In the genomic region with DNA sequence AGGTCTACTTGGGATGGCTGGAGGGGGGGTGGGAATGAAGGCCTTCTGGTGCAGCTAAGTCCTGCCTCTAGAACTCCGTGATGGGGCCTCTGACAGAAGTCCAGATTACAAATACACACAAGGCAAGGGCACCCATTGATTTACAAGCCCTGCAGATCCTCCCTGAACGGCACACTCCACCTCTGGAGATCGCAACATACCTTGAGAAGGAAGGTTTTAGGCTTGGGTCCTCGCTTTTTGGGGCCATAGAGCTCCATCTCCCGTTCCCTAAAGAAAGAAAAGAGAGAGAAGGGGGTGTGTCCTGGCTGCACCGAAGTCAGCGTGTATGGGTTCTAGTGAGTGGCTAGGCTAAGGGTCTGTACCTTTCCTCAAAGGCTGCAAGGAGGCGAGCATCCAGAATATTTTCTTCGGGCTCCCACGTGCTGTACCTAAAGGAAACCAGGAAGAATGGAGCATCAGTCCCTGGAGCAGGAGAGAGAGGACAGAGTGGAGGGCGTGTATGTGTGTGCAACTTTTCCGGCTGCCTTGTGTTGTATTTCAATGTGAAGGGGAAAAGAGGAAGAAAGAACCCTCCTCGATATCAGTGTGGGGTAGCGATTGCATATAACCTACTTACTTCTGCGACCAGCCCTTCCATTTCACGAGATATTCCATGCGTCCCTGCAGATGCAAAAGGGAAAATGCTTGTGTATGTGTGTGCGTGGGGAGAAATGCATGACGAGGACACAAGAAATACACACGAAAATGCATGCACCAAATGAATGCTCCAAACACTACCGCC, we compare ENCODE assay signal across 8 mouse cellular contexts. TPM values are rescaled to one million over a fixed set of nuclear protein-coding genes. Genes with fewer than 3 reads are reported as not detected.
DNase-seq lines count a peak whose midpoint lies in the region; ATAC-seq and TF ChIP-seq lines count a peak whose summit lies in the region.

No protein-coding gene starts in this region.

- H3K36me3 ChIP-seq in hindbrain, postnatal 0 days (ENCODE audit: insufficient read depth, low read length): peaks cover 10% of the 10 kb centered on the region; the same call in 1 of the 2 replicates
- peaks cover 8% of the 10 kb centered on the region for H3K36me3 ChIP-seq in midbrain, postnatal 0 days (ENCODE audit: insufficient read depth, low read length)

- peak overlapping the region; percentile 93 for H3K4me3 ChIP-seq in left cerebral cortex, adult 2 months
- peak overlapping the region; percentile 86 for H3K4me3 ChIP-seq in cortical plate, adult 2 months (ENCODE audit: insufficient read depth, low read length)
- peak overlapping the region; percentile 81 for H3K4me3 ChIP-seq in hindbrain, postnatal 0 days (ENCODE audit: low read length)
- peak overlapping the region; percentile 81 for H3K4me3 ChIP-seq in midbrain, postnatal 0 days (ENCODE audit: low read depth, low read length)

- TF ChIP-seq POLR2A in cortical plate, adult 2 months (IDR thresholded peaks at IDR 0.05; ENCODE audit: extremely low read depth, insufficient read depth, low read length): no peak

- H3K9ac ChIP-seq in hindbrain, postnatal 0 days (replicated peaks; ENCODE audit: low read length): peak overlapping the region; percentile 81
- H3K9ac ChIP-seq in midbrain, postnatal 0 days (replicated peaks; ENCODE audit: low read length, poor library complexity, severe bottlenecking): peak overlapping the region; percentile 88

- H3K9me3 ChIP-seq in hindbrain, postnatal 0 days (ENCODE audit: low read length): no peaks in the 10 kb centered on the region
- H3K9me3 ChIP-seq in midbrain, postnatal 0 days (ENCODE audit: low read length): no peaks in the 10 kb centered on the region

- DNase-seq in left cerebral cortex, adult 2 months (ENCODE audit: extremely low spot score in 1 of 2, low spot score in 2 of 2): no peak
- DNase-seq in left cerebral cortex, postnatal 4 days: no peak
- DNase-seq in hindbrain, postnatal 0 days (ENCODE audit: low spot score): no peak
- DNase-seq in midbrain, postnatal 0 days (ENCODE audit: low spot score): no peak
- no peak for DNase-seq in adipocyte (ENCODE audit: low spot score)
- DNase-seq in thymus, postnatal 36 days: no peak
- no peak for DNase-seq in gastrocnemius, postnatal 14 days

- 12% methylated on average over 21 of the region's 21 CpGs for WGBS in hindbrain, postnatal 0 days
- WGBS in midbrain, postnatal 0 days: 9% methylated on average over 21 of the region's 21 CpGs

- H3K27ac ChIP-seq in left cerebral cortex, adult 2 months: peak overlapping the region; percentile 95
- H3K27ac ChIP-seq in cortical plate, adult 2 months (ENCODE audit: insufficient read depth, low read length): no peak overlapping the region
- H3K27ac ChIP-seq in hindbrain, postnatal 0 days: peak overlapping the region; percentile 89
- peak overlapping the region; percentile 85 for H3K27ac ChIP-seq in midbrain, postnatal 0 days (ENCODE audit: low read depth, low read length)

- H3K4me1 ChIP-seq in cortical plate, adult 2 months (ENCODE audit: control insufficient read depth, insufficient read depth, low read length): no peaks in the 10 kb centered on the region; the same call in 1 of the 2 replicates
- peaks cover 13% of the 10 kb centered on the region for H3K4me1 ChIP-seq in hindbrain, postnatal 0 days (ENCODE audit: insufficient read depth, low read length)
- H3K4me1 ChIP-seq in midbrain, postnatal 0 days (ENCODE audit: insufficient read depth, low read length): peaks cover 19% of the 10 kb centered on the region; the same call in 1 of the 2 replicates

- H3K27me3 ChIP-seq in hindbrain, postnatal 0 days (ENCODE audit: insufficient read depth, low read length): peaks cover 32% of the 10 kb centered on the region
- peaks cover 45% of the 10 kb centered on the region for H3K27me3 ChIP-seq in midbrain, postnatal 0 days (ENCODE audit: insufficient read depth, low read length)

- TF ChIP-seq CTCF in left cerebral cortex, adult 2 months (IDR thresholded peaks at IDR 0.05): no peak
- no peak for TF ChIP-seq CTCF in cortical plate, adult 2 months (IDR thresholded peaks at IDR 0.05; ENCODE audit: extremely low read depth, insufficient read depth, low read length)
- TF ChIP-seq CTCF in hindbrain, postnatal 0 days (IDR thresholded peaks at IDR 0.05; ENCODE audit: low read depth): no peak
- TF ChIP-seq CTCF in midbrain, postnatal 0 days (IDR thresholded peaks at IDR 0.05): no peak

- peak overlapping the region; percentile 94 for H3K4me2 ChIP-seq in hindbrain, postnatal 0 days (ENCODE audit: low read depth, low read length)
- H3K4me2 ChIP-seq in midbrain, postnatal 0 days (ENCODE audit: low read depth, low read length, poor library complexity, severe bottlenecking): peak overlapping the region; percentile 96

- no peak for ATAC-seq in hindbrain, postnatal 0 days
- no peak for ATAC-seq in midbrain, postnatal 0 days (ENCODE audit: low FRiP score)

- intact Hi-C loops in left cerebral cortex, adult 2 months (cut with DNase I): no loop called here
- intact Hi-C loops in left cerebral cortex, postnatal 4 days (cut with DNase I): loop anchor here (5.0 kb wide), 1 partner anchor 52 kb away; no protein-coding TSS in a partner anchor
- intact Hi-C loops in gastrocnemius, postnatal 14 days (cut with DNase I; ENCODE audit: low total_unique reads): loop anchor here (10.0 kb wide), 1 partner anchor 45 kb away; a partner anchor contains a TSS

RNA-seq across cellular contexts. Expression of a gene that starts 0.8 kb away (rescaled TPM):
- 10 to 100 TPM; 11.1 to 11.2 TPM for total RNA-seq in left cerebral cortex, adult 2 months (2021)
- 10 to 100 TPM; 13.0 to 15.6 TPM for total RNA-seq in left cerebral cortex, postnatal 4 days (2021)
- polyA plus RNA-seq in cortical plate, adult 2 months (2012; rRNA removed): 6.0 and 7.4 TPM in 2 replicates
- total RNA-seq in hindbrain, postnatal 0 days (2014; rRNA removed): 10.0 and 11.4 TPM in 2 replicates
- 6.5 and 7.6 TPM in 2 replicates for polyA plus RNA-seq in hindbrain, postnatal 0 days (2015; fragmentation: Nextera tagmentation; extraction: Ambion mirVana)
- total RNA-seq in midbrain, postnatal 0 days (2014; rRNA removed): 14.9 and 15.5 TPM in 2 replicates
- polyA plus RNA-seq in midbrain, postnatal 0 days (2015; fragmentation: Nextera tagmentation; extraction: Ambion mirVana): 6.8 and 7.6 TPM in 2 replicates
- 1 to 10 TPM; 2.1 to 2.7 TPM for total RNA-seq in gastrocnemius, postnatal 14 days (2021)

RNA-seq across cellular contexts. Expression of a gene that starts 17.2 kb away (rescaled TPM):
- total RNA-seq in left cerebral cortex, adult 2 months (2021): 1 to 10 TPM; 3.2 to 3.4 TPM
- total RNA-seq in left cerebral cortex, postnatal 4 days (2021): 1 to 10 TPM; 6.8 to 7.4 TPM
- polyA plus RNA-seq in cortical plate, adult 2 months (2012; rRNA removed): 2.6 and 2.8 TPM in 2 replicates
- 14.6 and 18.9 TPM in 2 replicates for total RNA-seq in hindbrain, postnatal 0 days (2014; rRNA removed)
- polyA plus RNA-seq in hindbrain, postnatal 0 days (2015; fragmentation: Nextera tagmentation; extraction: Ambion mirVana): 7.0 and 7.4 TPM in 2 replicates
- total RNA-seq in midbrain, postnatal 0 days (2014; rRNA removed): 9.6 and 10.6 TPM in 2 replicates
- polyA plus RNA-seq in midbrain, postnatal 0 days (2015; fragmentation: Nextera tagmentation; extraction: Ambion mirVana): 5.6 and 6.7 TPM in 2 replicates
- total RNA-seq in gastrocnemius, postnatal 14 days (2021): 1 to 10 TPM; 1.4 to 1.9 TPM

RNA-seq across cellular contexts. Expression of a gene that starts 46.1 kb away (rescaled TPM):
- 10 to 100 TPM; 51.4 to 54.3 TPM for total RNA-seq in left cerebral cortex, adult 2 months (2021)
- total RNA-seq in left cerebral cortex, postnatal 4 days (2021): 10 to 100 TPM; 40.8 to 45.2 TPM
- polyA plus RNA-seq in cortical plate, adult 2 months (2012; rRNA removed): 45.3 and 47.5 TPM in 2 replicates
- total RNA-seq in hindbrain, postnatal 0 days (2014; rRNA removed): 33.6 and 41.3 TPM in 2 replicates
- 22.4 and 23.7 TPM in 2 replicates for polyA plus RNA-seq in hindbrain, postnatal 0 days (2015; fragmentation: Nextera tagmentation; extraction: Ambion mirVana)
- total RNA-seq in midbrain, postnatal 0 days (2014; rRNA removed): 48.6 and 53.4 TPM in 2 replicates
- polyA plus RNA-seq in midbrain, postnatal 0 days (2015; fragmentation: Nextera tagmentation; extraction: Ambion mirVana): 30.5 TPM in 2 replicates
- total RNA-seq in gastrocnemius, postnatal 14 days (2021): 1 to 10 TPM; 4.7 to 5.9 TPM

RNA-seq across cellular contexts. Expression of a gene that starts 51.9 kb away (rescaled TPM):
- total RNA-seq in left cerebral cortex, adult 2 months (2021): not detected
- not detected for total RNA-seq in left cerebral cortex, postnatal 4 days (2021)
- not detected in 2 replicates for polyA plus RNA-seq in cortical plate, adult 2 months (2012; rRNA removed)
- not detected in 2 replicates for total RNA-seq in hindbrain, postnatal 0 days (2014; rRNA removed)
- polyA plus RNA-seq in hindbrain, postnatal 0 days (2015; fragmentation: Nextera tagmentation; extraction: Ambion mirVana): not detected in 2 replicates
- total RNA-seq in midbrain, postnatal 0 days (2014; rRNA removed): not detected in 2 replicates
- polyA plus RNA-seq in midbrain, postnatal 0 days (2015; fragmentation: Nextera tagmentation; extraction: Ambion mirVana): not detected in 2 replicates
- not detected for total RNA-seq in gastrocnemius, postnatal 14 days (2021)
